Mouse (Mus musculus) skeletal muscle tissue, adult 2 months (tissue): ENCODE results near the gene Akr1c20.

ENCODE experiments used
- DNase-seq: peaks from one replicate; pipeline ENCODE4 v3.0.0-alpha.2; 2012; ENCODE audit warnings: low read depth, low spot score

Gene Akr1c20

GRCm38 (mm10) chr13:4523201-4523838, at the start of gene Akr1c20:
TSS of gene Akr1c20 (minus strand) at chr13:4523345.
- DNase-seq, result no peak

GRCm38 (mm10) chr13:4565996-4566395, 42.9 kb upstream of the Akr1c20 start:
- no peak for DNase-seq

- DNase-seq, result no peak
These were observed 37.4 kb upstream of the Akr1c20 start for GRCm38 (mm10) chr13:4560500-4560899.

GRCm38 (mm10) chr13:4559143-4559542, 36.0 kb upstream of the Akr1c20 start:
- DNase-seq, result no peak

- DNase-seq, result no peak
These were observed 8.3 kb downstream of the Akr1c20 start for GRCm38 (mm10) chr13:4514811-4515210.

GRCm38 (mm10) chr13:4467896-4468295, 55.2 kb downstream of the Akr1c20 start:
- no peak for DNase-seq

- DNase-seq, result no peak
These were observed 57.5 kb downstream of the Akr1c20 start for GRCm38 (mm10) chr13:4465641-4466040.
